Mouse (Mus musculus): ENCODE results near the gene Rdh11.

- TF ChIP-seq GATA1 (IDR thresholded peaks at IDR 0.05; ENCODE audit: low read length) (no peak), TAL1 (IDR thresholded peaks at IDR 0.05; ENCODE audit: low read length) (no peak)
These were observed at the start of gene Rdh11 for GRCm38 (mm10) chr12:79192193-79192592.

All from erythroblast, embryonic 14.5 days (primary cell).